Mouse (Mus musculus) midbrain, embryonic 16.5 days (tissue): ENCODE measurements around the gene Ring1. TPM values are rescaled to one million over a fixed set of nuclear protein-coding genes. Genes with fewer than 3 reads are reported as not detected.
A peak's percentile ranks its signal among the peaks of the same experiment; 100 is the strongest.
"Not testable (repeated sequence)": the region's sequence is repeated elsewhere in the genome, so short reads cannot be mapped to it uniquely, and the experiment has no call there.

Experiments
- ATAC-seq: fragments of 200-750 bp; cut with Nextera tagmentation; 2 replicates; pipeline ENCODE4 v1.8.0; 2017; ENCODE audit warnings: moderate TSS enrichment
- H3K27ac ChIP-seq: fragments of 300-500 bp; sonication (generic); 2 replicates; pipeline ENCODE4 v1.5.1; 2014; ENCODE audit warnings: mild to moderate bottlenecking, low read length, mixed read lengths
- H3K27me3 ChIP-seq: fragments of 300-500 bp; sonication (generic); 2 replicates; pipeline ENCODE4 v1.6.1; 2014; ENCODE audit warnings: low read depth, low read length, mixed read lengths; ENCODE audit not compliant: control insufficient read depth, insufficient read depth
- H3K36me3 ChIP-seq: fragments of 300-500 bp; sonication (generic); 2 replicates; pipeline ENCODE4 v1.6.1; 2014; ENCODE audit warnings: mild to moderate bottlenecking, low read length, moderate library complexity, mixed read lengths; ENCODE audit not compliant: control insufficient read depth, insufficient read depth
- H3K4me1 ChIP-seq: fragments of 300-500 bp; sonication (generic); 2 replicates; pipeline ENCODE4 v1.6.1; 2014; ENCODE audit warnings: mild to moderate bottlenecking, low read length, mixed read lengths; ENCODE audit not compliant: control insufficient read depth, insufficient read depth
- H3K4me2 ChIP-seq: fragments of 300-500 bp; sonication (generic); 2 replicates; pipeline ENCODE4 v1.6.1; 2014; ENCODE audit warnings: mild to moderate bottlenecking, low read length, mixed read lengths
- H3K4me3 ChIP-seq: fragments of 300-500 bp; sonication (generic); 2 replicates; pipeline ENCODE4 v1.5.1; 2014; ENCODE audit warnings: low read depth, mild to moderate bottlenecking, low read length, moderate library complexity, mixed read lengths
- H3K9ac ChIP-seq: fragments of 300-500 bp; sonication (generic); 2 replicates; pipeline ENCODE4 v1.6.1; 2014; ENCODE audit warnings: low read depth, low read length, mixed read lengths
- H3K9me3 ChIP-seq: fragments of 300-500 bp; sonication (generic); replicated peaks from 2 replicates; pipeline ENCODE4 v1.6.1; 2014; ENCODE audit warnings: mild to moderate bottlenecking, low read length, mixed read lengths; ENCODE audit not compliant: control insufficient read depth, poor library complexity, severe bottlenecking
- WGBS: fragments of 180-500 bp; shearing (Covaris S2); extraction: QIAGEN DNeasy Blood & Tissue Kit; methylation state at CpG from one replicate; pipeline ENCODE4 v1.1.7; 2014; 5-methylcytosine and 5-hydroxymethylcytosine counted together
- polyA plus RNA-seq: library from polyadenylated mRNA; unstranded; fragments of >200 nt; fragmentation: Nextera tagmentation; extraction: Ambion mirVana; gene quantifications from 2 replicates; pipeline ENCODE4 v1.2.1, GENCODE M21; 2015

Ring1 gene
- polyA plus RNA-seq, 1 experiment from 2014 or later: 17.9 TPM

DNA sequence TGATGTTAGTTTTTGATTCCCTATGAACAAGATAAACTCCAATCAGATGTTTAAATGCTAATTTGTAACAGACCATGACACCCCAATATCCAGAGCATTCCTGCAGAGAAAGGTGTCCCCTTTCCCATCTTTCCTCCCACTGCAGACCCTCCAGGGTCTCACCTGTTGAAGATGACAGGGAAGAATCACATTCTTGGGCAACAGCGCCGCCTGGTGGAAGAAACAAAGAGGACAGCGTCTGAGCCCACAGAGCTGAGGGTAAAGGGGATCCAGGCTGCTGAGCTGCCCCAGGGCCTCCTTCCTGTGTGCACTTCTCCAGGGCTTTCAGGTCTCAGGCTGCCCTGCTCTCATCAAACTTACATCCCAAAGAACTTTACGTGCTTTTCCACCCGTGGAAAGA lies 21.1 kb downstream of the Ring1 start:
- Histone ChIP-seq H3K4me1 (peaks cover 4% of the 10 kb centered on the region; the same call in 1 of the 2 replicates), H3K9ac (no peak overlapping the region), H3K4me2 (no peak overlapping the region), H3K4me3 (no peak overlapping the region), H3K27ac (no peak overlapping the region), H3K36me3 (no peaks in the 10 kb centered on the region), H3K9me3 (no peaks in the 10 kb centered on the region), H3K27me3 (peaks cover 13% of the 10 kb centered on the region; the same call in 1 of the 2 replicates)
- 0% methylated on average over 5 of the region's 5 CpGs for WGBS
- ATAC-seq: no peak

DNA sequence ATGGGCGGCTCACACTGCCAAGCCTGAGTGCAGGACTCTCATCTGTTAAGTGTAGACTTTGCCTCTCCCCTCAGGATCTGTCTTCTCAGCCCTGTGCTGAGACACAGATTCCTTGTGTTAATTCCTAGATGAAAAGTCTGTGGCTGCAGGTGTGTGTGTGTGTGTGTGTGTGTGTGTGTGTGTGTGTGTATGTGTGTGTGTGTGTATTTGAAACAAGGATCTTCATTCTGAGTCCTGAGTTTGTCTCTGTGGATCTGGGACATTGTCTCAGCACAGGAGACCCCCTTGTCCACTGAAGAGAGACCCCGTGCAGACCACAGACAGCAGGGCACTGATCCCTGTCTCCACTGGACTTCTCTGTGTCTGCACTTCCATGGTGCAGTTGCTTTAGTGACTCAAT lies 23.7 kb downstream of the Ring1 start:
- H3K9ac ChIP-seq, H3K4me2 ChIP-seq, H3K9me3 ChIP-seq, H3K4me3 ChIP-seq, H3K36me3 ChIP-seq, H3K4me1 ChIP-seq, H3K27ac ChIP-seq, ATAC-seq: not testable (repeated sequence)
- WGBS: 57% methylated on average over 2 of the region's 2 CpGs
- peaks cover 13% of the 10 kb centered on the region; the same call in 1 of the 2 replicates for H3K27me3 ChIP-seq

DNA sequence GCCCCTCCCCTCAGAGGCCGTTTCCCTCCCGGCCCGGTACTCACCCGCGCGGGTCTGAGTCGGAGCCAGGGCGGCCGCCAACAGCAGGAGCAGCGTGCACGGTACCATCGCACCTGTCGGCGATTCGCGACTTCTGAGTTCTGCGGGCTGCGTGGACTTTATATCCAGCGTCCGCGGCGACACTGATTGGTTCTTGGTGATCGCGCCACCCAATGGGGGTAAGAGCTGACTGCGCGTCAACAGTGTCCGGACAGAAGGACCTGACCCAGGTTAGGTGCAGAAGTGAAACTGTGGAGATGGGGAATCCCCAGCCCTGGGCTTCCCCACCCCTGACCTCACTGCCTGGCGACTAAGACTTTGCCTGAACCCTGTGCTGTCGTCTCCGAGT lies 24.3 kb downstream of the Ring1 start, which contains the start of gene H2-K1:
H2-K1 (minus strand) TSS at position 198 of the 388 bp plus-strand sequence.
- ATAC-seq: peak; percentile 73; the same call in 1 of the 2 replicates
- Histone ChIP-seq H3K9ac (peak within 1 kb of the TSS; percentile 57), H3K4me1 (peaks cover 4% of the 10 kb centered on the region; the same call in 1 of the 2 replicates), H3K27ac (no peak within 1 kb of the TSS), H3K4me2 (peak within 1 kb of the TSS; percentile 67), H3K4me3 (peak within 1 kb of the TSS; percentile 45), H3K9me3 (no peaks in the 10 kb centered on the region), H3K27me3 (peaks cover 13% of the 10 kb centered on the region; the same call in 1 of the 2 replicates), H3K36me3 (no peaks in the 10 kb centered on the region)
- under 1% methylated on average over 28 of the region's 30 CpGs for WGBS

DNA sequence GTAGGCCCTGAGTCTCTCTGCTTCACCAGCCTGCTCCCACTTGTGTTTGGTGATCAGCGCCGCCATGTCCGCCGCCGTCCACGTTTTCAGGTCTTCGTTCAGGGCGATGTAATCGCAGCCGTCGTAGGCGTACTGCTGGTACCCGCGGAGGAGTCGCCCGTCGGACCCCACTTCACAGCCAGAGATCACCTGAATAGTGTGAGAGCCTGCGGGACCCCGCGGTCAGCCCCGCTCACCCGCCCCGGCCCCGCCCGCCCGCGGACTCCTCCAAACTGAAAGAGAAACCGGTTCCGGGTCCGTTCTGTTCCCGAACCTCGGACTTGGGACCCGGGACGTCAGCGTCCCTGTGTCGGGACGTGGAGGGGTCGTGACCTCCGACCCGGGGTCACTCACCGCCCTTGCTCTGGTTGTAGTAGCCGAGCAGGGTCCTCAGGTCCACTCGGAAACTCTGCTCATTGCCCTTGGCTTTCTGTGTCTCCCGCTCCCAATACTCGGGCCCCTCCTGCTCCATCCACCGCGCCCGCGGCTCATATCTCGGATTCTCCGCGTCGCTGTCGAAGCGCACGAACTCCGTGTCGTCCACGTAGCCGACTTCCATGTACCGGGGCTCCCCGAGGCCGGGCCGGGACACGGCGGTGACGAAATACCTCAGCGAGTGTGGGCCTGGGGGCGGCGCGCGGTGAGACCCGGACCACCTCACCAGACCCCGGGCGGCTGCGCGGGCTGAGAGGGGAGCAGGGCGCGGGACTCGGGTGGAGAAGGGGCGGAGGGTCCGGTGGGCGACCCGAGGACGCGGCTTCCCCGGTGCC lies 24.9 kb downstream of the Ring1 start:
- peak; percentile 21; the same call in 1 of the 2 replicates for ATAC-seq

DNA sequence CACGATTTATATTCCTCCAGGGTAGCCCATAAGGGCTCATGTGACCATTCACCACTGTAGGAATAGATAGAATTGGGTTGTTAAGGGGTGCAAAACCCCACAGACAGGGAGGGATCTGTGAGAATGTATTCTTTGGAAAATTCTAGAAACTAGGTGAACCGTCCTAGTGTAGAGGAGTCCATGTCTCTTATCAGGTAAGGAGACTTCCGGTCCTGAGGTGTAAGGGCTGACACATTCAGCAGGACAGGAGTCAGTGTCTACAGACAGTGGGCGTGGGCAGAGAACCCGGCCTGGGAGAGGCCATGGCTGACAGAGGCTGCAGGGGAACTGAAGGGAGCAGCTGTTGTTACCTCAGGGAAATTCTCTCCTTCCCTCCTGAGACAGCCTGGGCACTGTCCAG lies 25.8 kb downstream of the Ring1 start:
- not testable (repeated sequence) for H3K9ac ChIP-seq, H3K27ac ChIP-seq, H3K36me3 ChIP-seq, H3K4me1 ChIP-seq, H3K4me3 ChIP-seq, H3K4me2 ChIP-seq, ATAC-seq, H3K9me3 ChIP-seq
- H3K27me3 ChIP-seq: peaks cover 13% of the 10 kb centered on the region; the same call in 1 of the 2 replicates
- WGBS: 67% methylated on average over 5 of the region's 5 CpGs

More for the DNA sequence above, 24.9 kb downstream of the Ring1 start:
- H3K27ac ChIP-seq: no peak overlapping the region
- peaks cover 13% of the 10 kb centered on the region; the same call in 1 of the 2 replicates for H3K27me3 ChIP-seq
- no peaks in the 10 kb centered on the region for H3K36me3 ChIP-seq
- 1% methylated on average over 72 of the region's 87 CpGs for WGBS
- peaks cover 4% of the 10 kb centered on the region; the same call in 1 of the 2 replicates for H3K4me1 ChIP-seq
- peak overlapping the region; percentile 45 for H3K4me3 ChIP-seq
- H3K9me3 ChIP-seq: no peaks in the 10 kb centered on the region
- peak overlapping the region; percentile 67 for H3K4me2 ChIP-seq
- H3K9ac ChIP-seq: peak overlapping the region; percentile 57

DNA sequence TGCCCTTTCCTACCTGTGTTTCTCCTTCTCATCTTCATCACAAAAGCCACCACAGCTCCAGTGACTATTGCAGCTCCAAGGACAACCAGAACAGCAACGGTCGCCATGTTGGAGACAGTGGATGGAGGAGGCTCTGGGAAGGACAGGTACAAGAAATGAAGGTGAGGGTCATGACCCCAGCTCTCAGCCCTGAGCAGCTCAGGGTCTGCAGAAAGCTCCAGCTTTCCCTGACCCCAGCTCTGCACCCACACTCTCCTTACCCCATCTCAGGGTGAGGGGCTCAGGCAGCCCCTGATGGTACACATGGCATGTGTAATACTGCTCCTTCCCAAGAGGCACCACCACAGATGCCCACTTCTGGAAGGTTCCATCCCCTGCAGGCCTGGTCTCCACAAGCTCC lies 27.5 kb downstream of the Ring1 start:
- WGBS: 94% methylated on average over 2 of the region's 2 CpGs
- not testable (repeated sequence) for H3K4me3 ChIP-seq, H3K9me3 ChIP-seq, ATAC-seq, H3K9ac ChIP-seq, H3K36me3 ChIP-seq, H3K27ac ChIP-seq, H3K4me1 ChIP-seq, H3K4me2 ChIP-seq
- H3K27me3 ChIP-seq: peaks cover 13% of the 10 kb centered on the region; the same call in 1 of the 2 replicates

DNA sequence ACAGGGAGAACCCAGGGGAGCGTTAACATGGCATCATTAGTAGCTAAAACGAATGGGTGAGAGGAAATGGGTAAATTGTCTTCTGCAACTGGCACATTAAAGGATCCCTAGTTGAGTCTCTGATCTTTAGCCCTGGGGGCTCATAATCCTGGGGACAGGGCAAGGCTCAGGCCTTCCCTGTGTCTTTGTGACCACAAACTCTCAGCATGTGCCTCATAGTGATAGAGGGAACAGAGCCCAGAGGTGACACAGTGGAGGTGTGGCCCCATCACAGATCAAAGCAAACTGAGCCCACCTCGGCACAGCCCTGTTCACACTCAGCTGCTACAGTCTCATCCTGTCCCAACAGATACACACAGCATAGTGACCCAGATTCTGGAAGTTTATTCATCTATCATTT lies 28.8 kb downstream of the Ring1 start:
- H3K27ac ChIP-seq: no peak overlapping the region
- peaks cover 4% of the 10 kb centered on the region; the same call in 1 of the 2 replicates for H3K4me1 ChIP-seq
- no peak for ATAC-seq
- H3K27me3 ChIP-seq: peaks cover 13% of the 10 kb centered on the region; the same call in 1 of the 2 replicates
- 77% methylated on average over 3 of the region's 3 CpGs for WGBS
- no peaks in the 10 kb centered on the region for H3K9me3 ChIP-seq
- H3K9ac ChIP-seq: no peak overlapping the region
- H3K4me2 ChIP-seq: no peak overlapping the region
- no peak overlapping the region for H3K4me3 ChIP-seq
- no peaks in the 10 kb centered on the region for H3K36me3 ChIP-seq

DNA sequence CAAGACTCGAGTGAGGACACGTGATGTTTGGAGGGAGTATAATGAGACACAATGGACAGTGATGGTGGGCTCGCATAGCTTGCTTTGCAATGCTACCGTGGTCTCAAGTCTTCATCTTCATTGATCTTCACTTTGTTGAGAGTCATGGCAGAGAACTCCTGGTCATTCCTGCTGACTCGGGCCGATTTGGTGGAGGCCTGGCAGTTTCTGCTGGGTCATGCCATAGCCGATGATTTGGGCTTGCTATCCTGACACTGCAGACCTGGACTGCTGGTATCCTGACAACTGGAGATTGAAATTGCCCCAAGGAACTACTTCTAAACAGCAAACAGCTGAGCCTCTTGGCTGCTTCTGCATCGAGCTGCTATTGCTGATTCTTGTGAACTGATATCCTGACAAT lies 29.5 kb downstream of the Ring1 start:
- 94% methylated on average over 8 of the region's 8 CpGs for WGBS
- H3K4me3 ChIP-seq: no peak overlapping the region
- no peak overlapping the region for H3K27ac ChIP-seq
- H3K27me3 ChIP-seq: peaks cover 8% of the 10 kb centered on the region; the same call in 1 of the 2 replicates
- no peak overlapping the region for H3K9ac ChIP-seq
- no peak for ATAC-seq
- peaks cover 4% of the 10 kb centered on the region; the same call in 1 of the 2 replicates for H3K4me1 ChIP-seq
- no peak overlapping the region for H3K4me2 ChIP-seq
- H3K36me3 ChIP-seq: no peaks in the 10 kb centered on the region
- H3K9me3 ChIP-seq: no peaks in the 10 kb centered on the region
